In the genomic region with DNA sequence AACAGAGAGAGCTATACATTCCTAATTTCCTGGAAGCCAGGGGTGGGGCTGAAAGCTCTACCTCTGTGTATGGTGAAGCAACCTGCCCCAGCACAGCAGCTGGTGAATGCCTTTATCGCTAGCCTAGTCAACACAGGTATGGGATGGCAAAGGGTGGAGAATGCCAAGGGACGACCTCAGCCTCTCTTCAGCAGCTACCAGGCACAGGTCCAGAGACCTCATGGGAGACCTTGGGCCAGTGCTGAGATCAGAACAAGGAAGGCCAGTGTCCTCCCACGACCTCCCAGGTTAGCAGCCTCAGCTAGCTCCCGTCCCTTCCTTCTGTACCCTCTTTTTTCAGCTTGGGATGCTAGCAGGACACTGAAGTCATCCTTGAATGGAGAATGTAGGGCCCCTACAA, we compare ENCODE assay signal across 21 mouse cellular contexts.
"Had no signal": no experiment of that assay in that cellular context is flagged by ENCODE, and none has a peak within 500 bp of the region (broad histone marks: within the 10 kb centered on the region; RNA-seq: fewer than 3 reads in every experiment).

No protein-coding gene starts in this region.

- H3K27me3 ChIP-seq: kidney, embryonic 15.5 days; midbrain, embryonic 15.5 days; neural tube, embryonic 12.5 days had no signal

- H3K4me2 ChIP-seq: kidney, embryonic 15.5 days; limb, embryonic 12.5 days; limb, embryonic 15.5 days; liver, embryonic 11.5 days; lung, embryonic 15.5 days; midbrain, embryonic 11.5 days; midbrain, embryonic 15.5 days; neural tube, embryonic 12.5 days; stomach, embryonic 15.5 days had no signal

- H3K9ac ChIP-seq: kidney, embryonic 15.5 days; limb, embryonic 12.5 days; limb, embryonic 15.5 days; liver, embryonic 14.5 days; liver, postnatal 0 days; lung, embryonic 15.5 days; midbrain, embryonic 15.5 days; neural tube, embryonic 12.5 days; stomach, embryonic 15.5 days had no signal

- H3K27ac ChIP-seq: kidney, embryonic 15.5 days; limb, embryonic 12.5 days; limb, embryonic 15.5 days; liver, embryonic 14.5 days; lung, embryonic 15.5 days; midbrain, embryonic 15.5 days; neural tube, embryonic 12.5 days; stomach, embryonic 15.5 days had no signal

- H3K36me3 ChIP-seq: kidney, embryonic 15.5 days; limb, embryonic 12.5 days; limb, embryonic 15.5 days; lung, embryonic 15.5 days; midbrain, embryonic 15.5 days; neural tube, embryonic 12.5 days; stomach, embryonic 15.5 days had no signal

- ATAC-seq: liver, postnatal 0 days; midbrain, embryonic 15.5 days had no signal

- DNase-seq: kidney, postnatal 10 days; kidney, postnatal 36 days; left cerebral cortex, postnatal 4 days; liver, postnatal 0 days; lung, postnatal 10 days; lung, postnatal 36 days; retina, postnatal 1 day; right cerebral cortex, postnatal 25 days; spleen, adult 18-20 months; thymus, postnatal 25 days had no signal

- H3K4me1 ChIP-seq: limb, embryonic 12.5 days; limb, embryonic 15.5 days; lung, embryonic 15.5 days; megakaryocyte, embryonic 14.5 days; stomach, embryonic 15.5 days had no signal

- H3K4me3 ChIP-seq: kidney, embryonic 15.5 days; limb, embryonic 12.5 days; limb, embryonic 15.5 days; lung, embryonic 15.5 days; megakaryocyte, embryonic 14.5 days; midbrain, embryonic 15.5 days; neural tube, embryonic 12.5 days; stomach, embryonic 15.5 days had no signal

- H3K9me3 ChIP-seq: kidney, embryonic 15.5 days; limb, embryonic 12.5 days; limb, embryonic 15.5 days; lung, embryonic 15.5 days; megakaryocyte, embryonic 14.5 days; midbrain, embryonic 15.5 days; neural tube, embryonic 12.5 days; stomach, embryonic 15.5 days had no signal
